Mouse (Mus musculus) liver, embryonic 11.5 days (tissue): ENCODE results near the gene Rnf133. TPM values are rescaled to one million over a fixed set of nuclear protein-coding genes. Genes with fewer than 3 reads are reported as not detected.

Source experiments
- polyA plus RNA-seq: library from polyadenylated mRNA; unstranded; fragments of >200 nt; fragmentation: Nextera tagmentation; extraction: Ambion mirVana; gene quantifications from 2 replicates; pipeline ENCODE4 v1.2.1, GENCODE M21; 2014

The Rnf133 gene
- polyA plus RNA-seq, 1 experiment from 2014 or later = not detected

Other genes starting within 250 kb of the Rnf133 start
- not detected in 2 replicates for gene Rnf148, start 4.8 kb upstream of the Rnf133 start, polyA plus RNA-seq
- gene Cadps2, start 189.1 kb upstream of the Rnf133 start, polyA plus RNA-seq = 0.23 and 0.29 TPM in 2 replicates